Mouse (Mus musculus) midbrain, embryonic 11.5 days (tissue): Measurements from ENCODE around the gene Tfap2c. TPM values are rescaled to one million over a fixed set of nuclear protein-coding genes. Genes with fewer than 3 reads are reported as not detected.

Experiments used
- ATAC-seq: fragments of 200-750 bp; cut with Nextera tagmentation; 2 replicates; pipeline ENCODE4 v1.8.0; 2017; ENCODE audit warnings: moderate TSS enrichment, moderate library complexity; ENCODE audit not compliant: low FRiP score
- DNase-seq: peaks from one replicate; pipeline ENCODE4 v3.0.0; 2015; ENCODE audit warnings: low spot score; ENCODE audit errors: missing footprints
- H3K27ac ChIP-seq: fragments of 300-500 bp; sonication (generic); 2 replicates; pipeline ENCODE4 v1.5.1; 2014; ENCODE audit warnings: low read depth, low read length
- H3K27me3 ChIP-seq: fragments of 300-500 bp; sonication (generic); 2 replicates; pipeline ENCODE4 v1.6.1; 2014; ENCODE audit warnings: mild to moderate bottlenecking, low read length, moderate library complexity, mixed read lengths; ENCODE audit not compliant: control insufficient read depth, insufficient read depth
- H3K36me3 ChIP-seq: fragments of 300-500 bp; sonication (generic); 2 replicates; pipeline ENCODE4 v1.6.1; 2014; ENCODE audit warnings: mild to moderate bottlenecking, low read length, moderate library complexity, mixed read lengths; ENCODE audit not compliant: control insufficient read depth, insufficient read depth
- H3K4me1 ChIP-seq: fragments of 300-500 bp; sonication (generic); 2 replicates; pipeline ENCODE4 v1.6.1; 2014; ENCODE audit warnings: low read length; ENCODE audit not compliant: control insufficient read depth, insufficient read depth
- H3K4me2 ChIP-seq: fragments of 300-500 bp; sonication (generic); 2 replicates; pipeline ENCODE4 v1.6.1; 2014; ENCODE audit warnings: mild to moderate bottlenecking, moderate library complexity
- H3K4me3 ChIP-seq: fragments of 300-500 bp; sonication (generic); 2 replicates; pipeline ENCODE4 v1.5.1; 2014; ENCODE audit warnings: low read depth, low read length
- H3K9ac ChIP-seq: fragments of 300-500 bp; sonication (generic); 2 replicates; pipeline ENCODE4 v1.6.1; 2014; ENCODE audit warnings: low read length
- H3K9me3 ChIP-seq: fragments of 300-500 bp; sonication (generic); 2 replicates; pipeline ENCODE4 v1.6.1; 2016; ENCODE audit warnings: low read length; ENCODE audit not compliant: control insufficient read depth
- WGBS: fragments of 180-500 bp; shearing (Covaris S2); extraction: QIAGEN DNeasy Blood & Tissue Kit; methylation state at CpG from one replicate; pipeline ENCODE4 v1.1.7; 2014; 5-methylcytosine and 5-hydroxymethylcytosine counted together
- polyA plus RNA-seq: library from polyadenylated mRNA; unstranded; fragments of >200 nt; fragmentation: Nextera tagmentation; extraction: Ambion mirVana; gene quantifications from 2 replicates; pipeline ENCODE4 v1.2.1, GENCODE M21; 2014

Tfap2c gene
- polyA plus RNA-seq, 1 experiment from 2014 or later: 4.5 TPM

GRCm38 (mm10) chr2:172561016-172561415 is 11.6 kb downstream of the Tfap2c start:
- 29% methylated on average over 10 of the region's 10 CpGs for WGBS
- H3K36me3 ChIP-seq: no peaks in the 10 kb centered on the region
- H3K4me2 ChIP-seq: no peak overlapping the region
- H3K27ac ChIP-seq: no peak overlapping the region
- H3K9me3 ChIP-seq: no peaks in the 10 kb centered on the region
- H3K9ac ChIP-seq: no peak overlapping the region
- ATAC-seq (no peak), DNase-seq (peak; percentile 85)
- H3K4me1 ChIP-seq: peaks cover 3% of the 10 kb centered on the region
- no peak overlapping the region for H3K4me3 ChIP-seq
- peaks cover 40% of the 10 kb centered on the region for H3K27me3 ChIP-seq

- Histone ChIP-seq H3K9ac (no peak overlapping the region), H3K4me2 (no peak overlapping the region), H3K4me1 (no peaks in the 10 kb centered on the region), H3K27ac (no peak overlapping the region), H3K9me3 (no peaks in the 10 kb centered on the region), H3K36me3 (no peaks in the 10 kb centered on the region), H3K27me3 (no peaks in the 10 kb centered on the region), H3K4me3 (no peak overlapping the region)
- no peak for ATAC-seq
- WGBS: 86% methylated on average over 9 of the region's 9 CpGs
- peak; percentile 17 for DNase-seq
These were observed 18.4 kb downstream of the Tfap2c start for GRCm38 (mm10) chr2:172567835-172568234.

GRCm38 (mm10) chr2:172568466-172568865 is 19.1 kb downstream of the Tfap2c start:
- Histone ChIP-seq H3K27me3 (no peaks in the 10 kb centered on the region), H3K9ac (no peak overlapping the region), H3K4me3 (no peak overlapping the region), H3K36me3 (no peaks in the 10 kb centered on the region), H3K4me1 (no peaks in the 10 kb centered on the region), H3K27ac (no peak overlapping the region), H3K4me2 (no peak overlapping the region), H3K9me3 (no peaks in the 10 kb centered on the region)
- no peak for DNase-seq
- ATAC-seq: no peak
- 88% methylated on average over 2 of the region's 2 CpGs for WGBS

GRCm38 (mm10) chr2:172577196-172577766 is 27.9 kb downstream of the Tfap2c start:
- Histone ChIP-seq H3K4me3 (no peak overlapping the region), H3K27me3 (no peaks in the 10 kb centered on the region), H3K9me3 (no peaks in the 10 kb centered on the region), H3K4me2 (no peak overlapping the region), H3K27ac (no peak overlapping the region), H3K4me1 (no peaks in the 10 kb centered on the region), H3K9ac (no peak overlapping the region), H3K36me3 (no peaks in the 10 kb centered on the region)
- WGBS: 56% methylated on average over 2 of the region's 2 CpGs
- DNase-seq (peak; percentile 61), ATAC-seq (no peak)

- Histone ChIP-seq H3K4me1 (no peaks in the 10 kb centered on the region), H3K9me3 (no peaks in the 10 kb centered on the region), H3K36me3 (no peaks in the 10 kb centered on the region), H3K4me3 (no peak overlapping the region), H3K4me2 (no peak overlapping the region), H3K27ac (no peak overlapping the region), H3K27me3 (no peaks in the 10 kb centered on the region), H3K9ac (no peak overlapping the region)
- ATAC-seq (no peak), DNase-seq (no peak)
- 91% methylated on average over 5 of the region's 5 CpGs for WGBS
These were observed 29.8 kb downstream of the Tfap2c start for GRCm38 (mm10) chr2:172579221-172579620.

GRCm38 (mm10) chr2:172580536-172581265 is 31.3 kb downstream of the Tfap2c start:
- H3K4me2 ChIP-seq: no peak overlapping the region
- H3K9ac ChIP-seq: no peak overlapping the region
- H3K4me3 ChIP-seq: no peak overlapping the region
- H3K9me3 ChIP-seq: no peaks in the 10 kb centered on the region
- no peaks in the 10 kb centered on the region for H3K36me3 ChIP-seq
- no peak overlapping the region for H3K27ac ChIP-seq
- H3K27me3 ChIP-seq: no peaks in the 10 kb centered on the region
- ATAC-seq: no peak
- 54% methylated on average over 12 of the region's 12 CpGs for WGBS
- H3K4me1 ChIP-seq: no peaks in the 10 kb centered on the region
- no peak for DNase-seq

- Histone ChIP-seq H3K9me3 (no peaks in the 10 kb centered on the region), H3K4me2 (no peak overlapping the region), H3K27ac (no peak overlapping the region), H3K4me3 (no peak overlapping the region), H3K36me3 (no peaks in the 10 kb centered on the region), H3K4me1 (no peaks in the 10 kb centered on the region), H3K27me3 (no peaks in the 10 kb centered on the region), H3K9ac (no peak overlapping the region)
- ATAC-seq: peak; percentile 64
- 46% methylated on average over 7 of the region's 7 CpGs for WGBS
- DNase-seq: no peak
These were observed 33.9 kb downstream of the Tfap2c start for GRCm38 (mm10) chr2:172583312-172583711.

GRCm38 (mm10) chr2:172585329-172585728 is 35.9 kb downstream of the Tfap2c start:
- Histone ChIP-seq H3K27me3 (no peaks in the 10 kb centered on the region), H3K4me3 (no peak overlapping the region), H3K9ac (no peak overlapping the region), H3K27ac (no peak overlapping the region), H3K9me3 (no peaks in the 10 kb centered on the region), H3K36me3 (no peaks in the 10 kb centered on the region), H3K4me1 (no peaks in the 10 kb centered on the region), H3K4me2 (no peak overlapping the region)
- DNase-seq: no peak
- no peak for ATAC-seq
- WGBS: 83% methylated on average over 6 of the region's 6 CpGs

- peak; percentile 33 for DNase-seq
- Histone ChIP-seq H3K27me3 (no peaks in the 10 kb centered on the region), H3K4me2 (no peak overlapping the region), H3K9ac (no peak overlapping the region), H3K4me1 (no peaks in the 10 kb centered on the region), H3K36me3 (no peaks in the 10 kb centered on the region), H3K27ac (no peak overlapping the region), H3K9me3 (no peaks in the 10 kb centered on the region), H3K4me3 (no peak overlapping the region)
- ATAC-seq: no peak
- 89% methylated on average over 1 of the region's 1 CpGs for WGBS
These were observed 39.7 kb downstream of the Tfap2c start for GRCm38 (mm10) chr2:172589048-172589447.
